In the genomic region with DNA sequence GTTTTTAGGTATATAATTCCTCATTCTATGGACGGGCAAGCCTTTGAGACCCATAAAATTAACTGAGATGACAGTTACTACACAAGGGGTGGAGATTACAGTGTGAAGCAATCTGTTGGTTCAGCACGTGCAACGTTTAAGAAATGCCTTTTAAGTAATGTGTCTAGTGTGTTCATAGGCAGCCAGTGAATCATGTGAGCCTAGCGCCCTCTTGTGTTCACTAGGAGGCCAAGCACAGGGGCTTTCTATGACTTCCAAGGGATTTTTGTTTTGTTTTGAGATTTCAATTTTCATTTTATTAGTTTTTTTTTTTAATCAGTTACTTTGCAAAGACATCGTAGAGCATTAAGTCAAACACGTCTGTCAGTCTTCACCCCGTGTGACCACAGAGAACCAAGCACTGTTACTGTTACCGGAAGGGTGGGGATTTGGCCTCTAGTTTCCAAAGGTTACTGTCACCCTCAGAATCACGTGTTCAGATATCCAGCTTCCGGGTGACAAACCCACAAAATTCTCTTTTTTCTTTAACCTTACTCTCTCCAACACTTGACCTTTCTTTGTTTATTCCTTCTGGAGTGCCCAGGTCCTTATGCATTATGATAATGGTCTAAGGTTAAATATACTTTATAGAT, we compare ENCODE assay signal across 8 mouse cellular contexts. TPM values are rescaled to one million over a fixed set of nuclear protein-coding genes. Genes with fewer than 3 reads are reported as not detected.
DNase-seq lines count a peak whose midpoint lies in the region; ATAC-seq and TF ChIP-seq lines count a peak whose summit lies in the region.

No protein-coding gene starts in this region.

- no peaks in the 10 kb centered on the region for H3K27me3 ChIP-seq in neural tube, embryonic 11.5 days (ENCODE audit: control insufficient read depth, insufficient read depth, low read length)

- no peaks in the 10 kb centered on the region for H3K9me3 ChIP-seq in neural tube, embryonic 11.5 days (ENCODE audit: control insufficient read depth, low read length)

- H3K36me3 ChIP-seq in neural tube, embryonic 11.5 days (ENCODE audit: control insufficient read depth, insufficient read depth, low read length) = no peaks in the 10 kb centered on the region

- TF ChIP-seq POLR2A in lung, adult 2 months (IDR thresholded peaks at IDR 0.05; ENCODE audit: borderline replicate concordance, extremely low read depth, low read depth, low read length) = no peak

- no peak overlapping the region for H3K4me2 ChIP-seq in neural tube, embryonic 11.5 days (ENCODE audit: low read depth)

- no peak overlapping the region for H3K9ac ChIP-seq in neural tube, embryonic 11.5 days (ENCODE audit: low read length)

- ATAC-seq in hematopoietic stem cell, adult 5-6 weeks (replicated peaks in 1 of 2; ENCODE audit: insufficient read depth in 1 of 2, low FRiP score in 2 of 2, low TSS enrichment in 1 of 2, low read depth in 1 of 2, poor library complexity in 2 of 2, severe bottlenecking in 2 of 2) = peak; percentile 93 to 96
- no peak for ATAC-seq in neural tube, embryonic 11.5 days (ENCODE audit: insufficient read depth, low FRiP score, low TSS enrichment)

- peak; percentile 54 to 60 for DNase-seq in left cerebral cortex, postnatal 25 days (ENCODE audit: low spot score in 2 of 2)
- DNase-seq in left cerebral cortex, adult 8-10 months (ENCODE audit: low spot score in 2 of 2) = no peak
- peak; percentile 53 for DNase-seq in Muller cell, postnatal 12 days (ENCODE audit: inconsistent ontology term)
- peak; percentile 70 for DNase-seq in embryo, embryonic 11 days
- no peak for DNase-seq in lung, adult 2 months
- DNase-seq in neural tube, embryonic 11.5 days (ENCODE audit: low spot score) = peak; percentile 48
- DNase-seq in urinary bladder, postnatal 10 days (ENCODE audit: low spot score) = no peak

- no peak overlapping the region for H3K4me3 ChIP-seq in lung, adult 2 months (replicated peaks; ENCODE audit: extremely low read depth, low read depth, low read length)
- H3K4me3 ChIP-seq in neural tube, embryonic 11.5 days (ENCODE audit: low read depth, low read length) = no peak overlapping the region

- 15% methylated on average over 10 of the region's 10 CpGs for WGBS in lung, adult 2 months
- 27% methylated on average over 10 of the region's 10 CpGs for WGBS in neural tube, embryonic 11.5 days

- no peak overlapping the region for H3K27ac ChIP-seq in neural tube, embryonic 11.5 days (ENCODE audit: low read depth, low read length)

- H3K4me1 ChIP-seq in lung, adult 2 months (ENCODE audit: control insufficient read depth, insufficient read depth, low read length) = no peaks in the 10 kb centered on the region
- no peaks in the 10 kb centered on the region for H3K4me1 ChIP-seq in neural tube, embryonic 11.5 days (ENCODE audit: control insufficient read depth, insufficient read depth, low read length)

- peak; percentile 67 for TF ChIP-seq CTCF in lung, adult 2 months (IDR thresholded peaks at IDR 0.05; ENCODE audit: insufficient read depth, low read length)

- intact Hi-C loops in left cerebral cortex, postnatal 25 days (cut with DNase I) = loop anchor here (5.0 to 10.0 kb wide), 3 partner anchors 361 to 621 kb away; no protein-coding TSS in a partner anchor

RNA-seq across cellular contexts. Expression of a gene that starts 20.8 kb away (rescaled TPM):
- total RNA-seq in left cerebral cortex, postnatal 25 days (2021) = 10 to 100 TPM; 45.3 to 47.7 TPM
- total RNA-seq in left cerebral cortex, adult 8-10 months (2022) = 10 to 100 TPM; 38.1 to 47.2 (median 40.6) TPM
- total RNA-seq in hematopoietic stem cell, adult 5-6 weeks (2017) = 71.9 and 119 TPM in 2 replicates
- 1.9 and 4.0 TPM in 2 replicates for polyA plus RNA-seq in lung, adult 2 months (2012; rRNA removed)
- 71.7 and 72.1 TPM in 2 replicates for polyA plus RNA-seq in neural tube, embryonic 11.5 days (2014; fragmentation: Nextera tagmentation; extraction: Ambion mirVana)

RNA-seq across cellular contexts. Expression of a gene that starts 50.9 kb away (rescaled TPM):
- total RNA-seq in left cerebral cortex, postnatal 25 days (2021) = under 1 TPM; 0.30 to 0.41 TPM
- total RNA-seq in left cerebral cortex, adult 8-10 months (2022) = under 1 TPM; 0.30 to 0.79 (median 0.64) TPM
- 0.81 and 1.5 TPM in 2 replicates for total RNA-seq in hematopoietic stem cell, adult 5-6 weeks (2017)
- polyA plus RNA-seq in lung, adult 2 months (2012; rRNA removed) = 0.32 and 0.34 TPM in 2 replicates
- polyA plus RNA-seq in neural tube, embryonic 11.5 days (2014; fragmentation: Nextera tagmentation; extraction: Ambion mirVana) = 0.42 and 1.0 TPM in 2 replicates

Comparison
In these comparisons a context has a peak if more than half of its experiments do, and no peak if none do; other contexts are left out.
1. DNase-seq: peak in left cerebral cortex, postnatal 25 days (2 of 2), Muller cell, postnatal 12 days (single experiment), embryo, embryonic 11 days (single experiment) and neural tube, embryonic 11.5 days (single experiment); none in left cerebral cortex, adult 8-10 months (0 of 2), lung, adult 2 months (single experiment) and urinary bladder, postnatal 10 days (single experiment).